Mouse (Mus musculus) kidney, embryonic 14.5 days (tissue): ENCODE results near the gene Camk2d. TPM values are rescaled to one million over a fixed set of nuclear protein-coding genes. Genes with fewer than 3 reads are reported as not detected.

Source experiments
- ATAC-seq: fragments of 200-750 bp; cut with Nextera tagmentation; 2 replicates; pipeline ENCODE4 v1.8.0; 2017; ENCODE audit warnings: moderate number of reproducible peaks, mild to moderate bottlenecking, moderate TSS enrichment, moderate library complexity; ENCODE audit not compliant: low FRiP score, low TSS enrichment
- H3K27ac ChIP-seq: fragments of 300-500 bp; sonication (generic); 2 replicates; pipeline ENCODE4 v1.5.1; 2014; ENCODE audit warnings: low read depth, mild to moderate bottlenecking, low read length, moderate library complexity, mixed read lengths
- H3K27me3 ChIP-seq: fragments of 300-500 bp; sonication (generic); 2 replicates; pipeline ENCODE4 v1.6.1; 2014; ENCODE audit warnings: mild to moderate bottlenecking, low read length; ENCODE audit not compliant: control insufficient read depth, insufficient read depth
- H3K36me3 ChIP-seq: fragments of 300-500 bp; sonication (generic); 2 replicates; pipeline ENCODE4 v1.6.1; 2014; ENCODE audit warnings: low read length, mixed read lengths; ENCODE audit not compliant: control insufficient read depth, insufficient read depth
- H3K4me1 ChIP-seq: fragments of 300-500 bp; sonication (generic); 2 replicates; pipeline ENCODE4 v1.6.1; 2014; ENCODE audit warnings: low read length, mixed read lengths; ENCODE audit not compliant: control insufficient read depth, insufficient read depth
- H3K4me2 ChIP-seq: fragments of 300-500 bp; sonication (generic); replicated peaks from 2 replicates; pipeline ENCODE4 v1.6.1; 2014; ENCODE audit warnings: low read depth, mild to moderate bottlenecking, low read length
- H3K4me3 ChIP-seq: fragments of 300-500 bp; sonication (generic); 2 replicates; pipeline ENCODE4 v1.5.1; 2014; ENCODE audit warnings: mild to moderate bottlenecking, low read length
- H3K9ac ChIP-seq: fragments of 300-500 bp; sonication (generic); 2 replicates; pipeline ENCODE4 v1.6.1; 2014; ENCODE audit warnings: low read depth, mild to moderate bottlenecking, low read length, moderate library complexity
- H3K9me3 ChIP-seq: fragments of 300-500 bp; sonication (generic); 2 replicates; pipeline ENCODE4 v1.6.1; 2016; ENCODE audit warnings: low read length; ENCODE audit not compliant: control insufficient read depth
- WGBS: fragments of 180-500 bp; shearing (Covaris S2); extraction: QIAGEN DNeasy Blood & Tissue Kit; methylation state at CpG from one replicate; pipeline ENCODE4 v1.1.7; 2014; 5-methylcytosine and 5-hydroxymethylcytosine counted together
- polyA plus RNA-seq: library from polyadenylated mRNA; unstranded; fragments of >200 nt; fragmentation: Nextera tagmentation; extraction: Ambion mirVana; gene quantifications from 2 replicates; pipeline ENCODE4 v1.2.1, GENCODE M21; 2014

The Camk2d gene
- polyA plus RNA-seq, 1 experiment from 2014 or later = 29.4 TPM

GRCm38 (mm10) chr3:126663436-126663835 is 67.3 kb downstream of the Camk2d start:
- WGBS = 52% methylated on average over 5 of the region's 5 CpGs
- Histone ChIP-seq H3K36me3 (no peaks in the 10 kb centered on the region), H3K4me3 (no peak overlapping the region), H3K4me2 (no peak overlapping the region), H3K27ac (no peak overlapping the region), H3K9ac (no peak overlapping the region), H3K9me3 (no peaks in the 10 kb centered on the region), H3K4me1 (peaks cover 13% of the 10 kb centered on the region), H3K27me3 (no peaks in the 10 kb centered on the region)
- ATAC-seq = no peak

GRCm38 (mm10) chr3:126665866-126666265 is 69.8 kb downstream of the Camk2d start:
- no peaks in the 10 kb centered on the region for H3K9me3 ChIP-seq
- H3K9ac ChIP-seq = no peak overlapping the region
- H3K27ac ChIP-seq = no peak overlapping the region
- H3K4me1 ChIP-seq = peaks cover 11% of the 10 kb centered on the region
- WGBS = 93% methylated on average over 1 of the region's 1 CpGs
- H3K4me2 ChIP-seq = no peak overlapping the region
- no peaks in the 10 kb centered on the region for H3K36me3 ChIP-seq
- H3K27me3 ChIP-seq = no peaks in the 10 kb centered on the region
- no peak overlapping the region for H3K4me3 ChIP-seq
- ATAC-seq = no peak

- Histone ChIP-seq H3K9ac (no peak overlapping the region), H3K27ac (no peak overlapping the region), H3K4me3 (no peak overlapping the region), H3K36me3 (no peaks in the 10 kb centered on the region), H3K4me2 (no peak overlapping the region), H3K9me3 (no peaks in the 10 kb centered on the region), H3K27me3 (no peaks in the 10 kb centered on the region), H3K4me1 (peaks cover 11% of the 10 kb centered on the region)
- 95% methylated on average over 11 of the region's 11 CpGs for WGBS
- no peak; the same call in 1 of the 2 replicates for ATAC-seq
These were observed 70.9 kb downstream of the Camk2d start for GRCm38 (mm10) chr3:126667019-126667418.

GRCm38 (mm10) chr3:126667451-126667850 is 71.3 kb downstream of the Camk2d start:
- H3K9ac ChIP-seq = no peak overlapping the region
- peaks cover 11% of the 10 kb centered on the region for H3K4me1 ChIP-seq
- no peak overlapping the region for H3K27ac ChIP-seq
- 52% methylated on average over 7 of the region's 7 CpGs for WGBS
- ATAC-seq = peak; percentile 53; the same call in 1 of the 2 replicates
- no peak overlapping the region for H3K4me3 ChIP-seq
- no peaks in the 10 kb centered on the region for H3K36me3 ChIP-seq
- H3K9me3 ChIP-seq = no peaks in the 10 kb centered on the region
- no peak overlapping the region for H3K4me2 ChIP-seq
- H3K27me3 ChIP-seq = no peaks in the 10 kb centered on the region

- no peaks in the 10 kb centered on the region for H3K36me3 ChIP-seq
- H3K27ac ChIP-seq = no peak overlapping the region; the same call in 1 of the 2 replicates
- H3K4me1 ChIP-seq = peaks cover 11% of the 10 kb centered on the region
- WGBS = 77% methylated on average over 3 of the region's 3 CpGs
- no peak overlapping the region for H3K4me3 ChIP-seq
- no peaks in the 10 kb centered on the region for H3K9me3 ChIP-seq
- no peak for ATAC-seq
- no peak overlapping the region for H3K4me2 ChIP-seq
- no peaks in the 10 kb centered on the region for H3K27me3 ChIP-seq
- no peak overlapping the region for H3K9ac ChIP-seq
These were observed 72.0 kb downstream of the Camk2d start for GRCm38 (mm10) chr3:126668123-126668522.

- Histone ChIP-seq H3K9me3 (no peaks in the 10 kb centered on the region), H3K27me3 (no peaks in the 10 kb centered on the region), H3K4me1 (peaks cover 11% of the 10 kb centered on the region), H3K9ac (no peak overlapping the region), H3K4me3 (no peak overlapping the region), H3K27ac (no peak overlapping the region; the same call in 1 of the 2 replicates), H3K36me3 (no peaks in the 10 kb centered on the region), H3K4me2 (no peak overlapping the region)
- ATAC-seq = no peak
- WGBS = 61% methylated on average over 10 of the region's 10 CpGs
These were observed 72.6 kb downstream of the Camk2d start for GRCm38 (mm10) chr3:126668692-126669091.

GRCm38 (mm10) chr3:126670413-126670812 is 74.3 kb downstream of the Camk2d start:
- Histone ChIP-seq H3K4me3 (no peak overlapping the region), H3K27me3 (no peaks in the 10 kb centered on the region), H3K36me3 (no peaks in the 10 kb centered on the region), H3K27ac (no peak overlapping the region), H3K9me3 (no peaks in the 10 kb centered on the region), H3K4me1 (peaks cover 11% of the 10 kb centered on the region), H3K9ac (no peak overlapping the region), H3K4me2 (no peak overlapping the region)
- 75% methylated on average over 3 of the region's 3 CpGs for WGBS
- ATAC-seq = no peak

GRCm38 (mm10) chr3:126671292-126671691 is 75.2 kb downstream of the Camk2d start:
- no peak overlapping the region for H3K4me2 ChIP-seq
- ATAC-seq = no peak
- 49% methylated on average over 6 of the region's 6 CpGs for WGBS

GRCm38 (mm10) chr3:126681051-126681450 is 84.9 kb downstream of the Camk2d start:
- H3K27me3 ChIP-seq = no peaks in the 10 kb centered on the region
- no peak overlapping the region for H3K4me3 ChIP-seq
- no peak overlapping the region for H3K27ac ChIP-seq
- H3K9me3 ChIP-seq = no peaks in the 10 kb centered on the region
- no peak overlapping the region for H3K4me2 ChIP-seq
- ATAC-seq = no peak
- no peaks in the 10 kb centered on the region for H3K4me1 ChIP-seq
- H3K36me3 ChIP-seq = no peaks in the 10 kb centered on the region
- WGBS = 86% methylated on average over 5 of the region's 5 CpGs
- H3K9ac ChIP-seq = no peak overlapping the region

More at GRCm38 (mm10) chr3:126671292-126671691, 75.2 kb downstream of the Camk2d start:
- no peak overlapping the region for H3K27ac ChIP-seq
- H3K9me3 ChIP-seq = no peaks in the 10 kb centered on the region
- peaks cover 11% of the 10 kb centered on the region for H3K4me1 ChIP-seq
- H3K4me3 ChIP-seq = no peak overlapping the region
- H3K27me3 ChIP-seq = no peaks in the 10 kb centered on the region
- no peak overlapping the region for H3K9ac ChIP-seq
- H3K36me3 ChIP-seq = no peaks in the 10 kb centered on the region
